Mouse (Mus musculus): ENCODE results near the gene Ror2.

DNA sequence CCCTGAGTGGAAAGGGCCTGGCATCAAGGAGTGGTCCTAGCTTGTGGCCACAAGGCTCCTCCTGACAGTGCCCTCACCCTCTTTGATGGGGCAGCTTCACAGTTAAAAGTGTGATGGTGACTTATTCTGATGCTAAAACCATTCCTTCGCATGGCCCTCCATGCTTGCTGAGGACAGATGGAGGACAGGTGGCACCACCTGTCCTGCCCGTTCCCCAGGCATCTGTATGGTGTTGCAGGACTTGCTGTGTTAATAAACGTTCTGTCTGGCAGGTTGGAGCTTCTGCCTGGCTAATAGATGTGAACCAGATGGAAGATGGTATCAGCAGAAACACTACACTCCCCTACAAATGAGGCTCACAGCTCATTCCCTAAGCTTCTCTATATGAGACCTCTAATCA lies 140.4 kb downstream of the Ror2 start:
- no peak for TF ChIP-seq POLR2A (IDR thresholded peaks at IDR 0.05; ENCODE audit: control insufficient read depth, low read depth, low read length)
- TF ChIP-seq CTCF (IDR thresholded peaks at IDR 0.05; ENCODE audit: control insufficient read depth, insufficient read depth, insufficient replicate concordance, low read depth, low read length) = no peak
